Mouse (Mus musculus) frontal cortex, adult (tissue): ENCODE results near the gene Tmem45a2.
"Not testable (repeated sequence)": the region's sequence is repeated elsewhere in the genome, so short reads cannot be mapped to it uniquely, and the experiment has no call there.

Source experiments
- ATAC-seq: cut with Nextera tagmentation; 2 replicates; pipeline ENCODE4 v1.9.2; 2017; ENCODE audit warnings: mild to moderate bottlenecking, moderate library complexity, mixed read lengths; ENCODE audit not compliant: low TSS enrichment

Tmem45a2 gene

GRCm38 (mm10) chr16:57071132-57071639 lies at the start of gene Tmem45a2:
Tmem45a2 (minus strand) TSS chr16:57071372.
- ATAC-seq, result no peak

GRCm38 (mm10) chr16:57117562-57117961 lies 46.4 kb upstream of the Tmem45a2 start:
- ATAC-seq, result no peak

- peak; percentile 81 for ATAC-seq
These were observed 44.9 kb upstream of the Tmem45a2 start for GRCm38 (mm10) chr16:57116066-57116465.

GRCm38 (mm10) chr16:57106185-57106960 lies 35.2 kb upstream of the Tmem45a2 start:
- no peak for ATAC-seq

GRCm38 (mm10) chr16:57101174-57101573 lies 30.0 kb upstream of the Tmem45a2 start:
- ATAC-seq, result no peak

GRCm38 (mm10) chr16:57099572-57100237 lies 28.5 kb upstream of the Tmem45a2 start:
- no peak for ATAC-seq

GRCm38 (mm10) chr16:57098468-57099144 lies 27.4 kb upstream of the Tmem45a2 start:
- ATAC-seq, result no peak

- ATAC-seq, result no peak
These were observed 21.9 kb upstream of the Tmem45a2 start for GRCm38 (mm10) chr16:57092911-57093605.

- ATAC-seq, result peak; percentile 96
These were observed 21.3 kb upstream of the Tmem45a2 start for GRCm38 (mm10) chr16:57092460-57092859.

GRCm38 (mm10) chr16:57079577-57079976 lies 8.4 kb upstream of the Tmem45a2 start:
- no peak for ATAC-seq

GRCm38 (mm10) chr16:57075986-57076385 lies 4.8 kb upstream of the Tmem45a2 start:
- ATAC-seq, result no peak

- ATAC-seq, result no peak
These were observed 9.1 kb downstream of the Tmem45a2 start for GRCm38 (mm10) chr16:57062045-57062444.

- ATAC-seq, result no peak
These were observed 14.2 kb downstream of the Tmem45a2 start for GRCm38 (mm10) chr16:57056995-57057394.

- peak; percentile 50; the same call in 1 of the 2 replicates for ATAC-seq
These were observed 21.2 kb downstream of the Tmem45a2 start for GRCm38 (mm10) chr16:57049974-57050373.

- no peak for ATAC-seq
These were observed 32.6 kb downstream of the Tmem45a2 start for GRCm38 (mm10) chr16:57038600-57038999.

- ATAC-seq, result no peak
These were observed 40.9 kb downstream of the Tmem45a2 start for GRCm38 (mm10) chr16:57030150-57030885.

GRCm38 (mm10) chr16:56998283-56998682 lies 72.9 kb downstream of the Tmem45a2 start:
- ATAC-seq, result not testable (repeated sequence)
